Mouse (Mus musculus) liver, postnatal 0 days (tissue): ENCODE measurements at regions not wholly inside any gene's neighbourhood (a gene's known extent, or its start where the extent isn't known, plus 50 kb on each side); places are given as distances from the start of the nearest gene placed in this dataset.

Experiments used
- CTCF ChIP-seq: sonication (generic); IDR thresholded peaks from 2 replicates; pipeline ENCODE4 v1.5.1; 2016; ENCODE audit warnings: antibody characterized with exemption, low read depth
- EP300 ChIP-seq: IDR thresholded peaks from 2 replicates; pipeline ENCODE4 v1.6.1; 2016; ENCODE audit warnings: antibody characterized with exemption, low read depth, mild to moderate bottlenecking

- TF ChIP-seq CTCF = no peak
- TF ChIP-seq EP300 = no peak
Measured at GRCm38 (mm10) chr3:130932723-130933122, 177.5 kb upstream of the Lef1 start.
